Mouse (Mus musculus) lung, embryonic 14.5 days (tissue): ENCODE data around the gene Tfap2a. TPM values are rescaled to one million over a fixed set of nuclear protein-coding genes. Genes with fewer than 3 reads are reported as not detected.

Experiments
- ATAC-seq: fragments of 200-750 bp; cut with Nextera tagmentation; 2 replicates; pipeline ENCODE4 v1.8.0; 2017; ENCODE audit warnings: mild to moderate bottlenecking, moderate TSS enrichment, moderate library complexity; ENCODE audit not compliant: insufficient read depth
- DNase-seq: peaks from one replicate; pipeline ENCODE4 v3.0.0-alpha.2; 2015
- H3K27ac ChIP-seq: fragments of 300-500 bp; sonication (generic); 2 replicates; pipeline ENCODE4 v1.5.1; 2014; ENCODE audit warnings: low read depth, mild to moderate bottlenecking, moderate library complexity
- H3K27me3 ChIP-seq: fragments of 300-500 bp; sonication (generic); 2 replicates; pipeline ENCODE4 v1.6.1; 2014; ENCODE audit warnings: low read length, control low read depth; ENCODE audit not compliant: insufficient read depth
- H3K36me3 ChIP-seq: fragments of 300-500 bp; sonication (generic); 2 replicates; pipeline ENCODE4 v1.6.1; 2014; ENCODE audit warnings: control low read depth; ENCODE audit not compliant: insufficient read depth
- H3K4me1 ChIP-seq: fragments of 300-500 bp; sonication (generic); 2 replicates; pipeline ENCODE4 v1.6.1; 2014; ENCODE audit warnings: antibody characterized with exemption, control low read depth; ENCODE audit not compliant: insufficient read depth
- H3K4me2 ChIP-seq: fragments of 300-500 bp; sonication (generic); 2 replicates; pipeline ENCODE4 v1.6.1; 2014; ENCODE audit warnings: mild to moderate bottlenecking
- H3K4me3 ChIP-seq: fragments of 300-500 bp; sonication (generic); 2 replicates; pipeline ENCODE4 v1.5.1; 2014; ENCODE audit warnings: low read depth, low read length
- H3K9ac ChIP-seq: fragments of 300-500 bp; sonication (generic); 2 replicates; pipeline ENCODE4 v1.6.1; 2014
- H3K9me3 ChIP-seq: fragments of 300-500 bp; sonication (generic); 2 replicates; pipeline ENCODE4 v1.6.1; 2016; ENCODE audit warnings: low read depth, low read length, control low read depth
- CTCF ChIP-seq: IDR thresholded peaks from 2 replicates; pipeline ENCODE4 v1.5.1; 2016; ENCODE audit warnings: antibody characterized with exemption, low read depth
- WGBS: fragments of 180-500 bp; shearing (Covaris S2); extraction: QIAGEN DNeasy Blood & Tissue Kit; methylation state at CpG from one replicate; pipeline ENCODE4 v1.1.7; 2014; 5-methylcytosine and 5-hydroxymethylcytosine counted together
- polyA plus RNA-seq: library from polyadenylated mRNA; unstranded; fragments of >200 nt; fragmentation: Nextera tagmentation; extraction: Ambion mirVana; gene quantifications from 2 replicates; pipeline ENCODE4 v1.2.1, GENCODE M21; 2014

Gene Tfap2a
- polyA plus RNA-seq, 1 experiment from 2014 or later, result 0.11 TPM

DNA sequence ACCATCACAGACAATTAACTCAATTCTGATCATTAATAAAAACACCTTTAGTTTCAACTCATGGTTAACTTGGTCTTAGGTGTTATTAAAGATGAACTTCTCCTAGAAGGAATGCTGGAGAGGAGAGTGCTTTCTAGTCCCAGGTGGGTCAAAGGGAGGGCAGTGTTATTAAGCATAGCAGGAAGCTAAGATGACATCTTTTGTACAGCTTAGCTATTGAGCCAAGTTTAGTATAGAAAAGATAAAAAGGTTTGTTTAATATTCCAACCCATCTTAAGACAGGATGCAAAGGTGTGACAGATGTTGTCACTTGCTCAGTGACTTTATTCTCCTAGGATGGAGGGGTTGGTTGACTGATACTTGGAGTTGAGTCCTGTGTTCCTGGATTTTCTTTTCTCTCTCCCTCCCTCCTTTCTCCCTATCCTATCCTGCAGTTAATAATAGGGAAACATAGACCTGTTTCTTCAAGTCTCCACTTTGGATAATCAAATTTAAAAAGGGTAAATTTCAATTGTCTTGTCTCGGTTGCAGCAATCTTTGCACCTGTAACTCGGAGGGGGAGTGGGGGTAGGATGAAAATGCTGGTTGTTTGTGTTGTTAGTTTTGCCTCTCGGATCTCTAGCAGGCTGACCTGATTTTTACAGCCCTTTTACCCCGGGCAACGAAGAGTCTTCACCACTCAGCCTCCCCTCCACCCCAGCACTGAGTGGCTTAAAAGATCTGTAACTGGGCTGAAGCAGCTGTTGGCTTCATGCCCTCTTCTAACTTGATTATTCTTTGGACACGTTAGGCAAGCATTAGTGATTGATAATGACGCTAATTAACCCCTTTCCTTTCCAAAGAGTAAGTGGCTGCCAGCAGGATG, 26.3 kb downstream of the Tfap2a start:
- no peaks in the 10 kb centered on the region for H3K4me1 ChIP-seq
- DNase-seq (no peak), ATAC-seq (no peak)
- WGBS, result 2% methylated on average over 7 of the region's 7 CpGs
- TF ChIP-seq CTCF, result no peak
- H3K4me3 ChIP-seq, result no peak overlapping the region
- H3K27ac ChIP-seq, result no peak overlapping the region
- no peak overlapping the region for H3K9ac ChIP-seq
- H3K36me3 ChIP-seq, result no peaks in the 10 kb centered on the region
- peaks cover 99% of the 10 kb centered on the region for H3K27me3 ChIP-seq
- H3K4me2 ChIP-seq, result no peak overlapping the region
- no peaks in the 10 kb centered on the region for H3K9me3 ChIP-seq

DNA sequence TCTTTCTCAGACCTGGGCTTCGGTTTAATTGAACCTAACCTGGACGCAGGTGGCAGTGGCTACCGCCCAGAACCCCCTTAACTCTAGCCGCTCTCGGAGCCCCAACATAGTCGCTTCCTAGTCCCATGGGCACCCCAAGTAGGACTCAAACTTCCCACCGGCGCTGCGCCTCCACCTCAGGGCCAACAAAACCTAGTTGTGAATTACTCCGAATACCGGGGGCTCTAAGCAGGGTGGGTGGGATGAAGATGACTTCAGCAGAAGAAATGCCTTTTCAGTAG, 28.2 kb downstream of the Tfap2a start:
- no peaks in the 10 kb centered on the region for H3K9me3 ChIP-seq
- H3K27ac ChIP-seq, result no peak overlapping the region
- H3K4me1 ChIP-seq, result no peaks in the 10 kb centered on the region
- ATAC-seq, result no peak
- no peak overlapping the region for H3K4me2 ChIP-seq
- no peak overlapping the region for H3K9ac ChIP-seq
- peaks cover 99% of the 10 kb centered on the region for H3K27me3 ChIP-seq
- WGBS, result under 1% methylated on average over 11 of the region's 11 CpGs
- no peak overlapping the region for H3K4me3 ChIP-seq
- no peaks in the 10 kb centered on the region for H3K36me3 ChIP-seq
- DNase-seq, result no peak
- no peak for TF ChIP-seq CTCF

DNA sequence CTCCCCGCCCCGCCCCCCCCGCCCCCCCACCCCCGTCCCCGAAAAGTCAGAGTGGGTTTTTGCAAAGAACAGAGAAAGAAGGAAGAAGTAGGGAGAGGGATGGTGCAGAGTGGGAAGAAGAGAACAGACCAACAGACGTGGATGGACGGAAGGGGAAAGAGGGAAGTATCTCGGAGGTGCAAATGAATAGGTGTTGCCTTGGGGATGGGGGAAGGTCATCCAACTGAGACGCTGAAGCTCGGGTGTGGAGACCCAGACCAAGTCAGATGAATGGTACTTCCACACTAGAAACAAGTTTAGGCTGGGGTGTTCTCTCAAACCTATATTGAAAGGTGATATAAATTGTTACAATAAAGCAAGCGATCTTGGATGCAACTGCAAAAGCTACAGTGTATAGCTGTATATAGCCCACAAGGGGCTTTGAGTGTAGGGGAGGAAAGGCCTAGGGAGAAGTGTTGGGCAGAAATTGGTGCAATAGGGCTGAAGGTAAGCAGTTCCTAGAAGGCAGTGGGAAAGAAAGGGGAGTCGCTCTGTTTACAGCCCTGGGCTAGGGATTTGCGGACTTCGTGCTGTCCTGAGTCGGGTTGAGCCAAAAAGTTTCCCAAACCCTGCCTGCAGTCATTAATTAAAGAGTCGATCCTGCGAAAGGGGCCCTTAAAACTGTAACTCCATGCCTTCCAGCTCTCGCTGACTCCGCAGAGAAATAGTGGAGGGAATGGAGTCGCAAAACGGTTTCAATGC, 28.7 kb downstream of the Tfap2a start:
- no peaks in the 10 kb centered on the region for H3K36me3 ChIP-seq
- TF ChIP-seq CTCF, result no peak
- H3K27ac ChIP-seq, result no peak overlapping the region
- no peaks in the 10 kb centered on the region for H3K9me3 ChIP-seq
- no peak overlapping the region for H3K4me2 ChIP-seq
- 1% methylated on average over 21 of the region's 21 CpGs for WGBS
- no peak for ATAC-seq
- no peak overlapping the region for H3K4me3 ChIP-seq
- peaks cover 99% of the 10 kb centered on the region for H3K27me3 ChIP-seq
- H3K9ac ChIP-seq, result no peak overlapping the region
- H3K4me1 ChIP-seq, result no peaks in the 10 kb centered on the region
- DNase-seq, result no peak

DNA sequence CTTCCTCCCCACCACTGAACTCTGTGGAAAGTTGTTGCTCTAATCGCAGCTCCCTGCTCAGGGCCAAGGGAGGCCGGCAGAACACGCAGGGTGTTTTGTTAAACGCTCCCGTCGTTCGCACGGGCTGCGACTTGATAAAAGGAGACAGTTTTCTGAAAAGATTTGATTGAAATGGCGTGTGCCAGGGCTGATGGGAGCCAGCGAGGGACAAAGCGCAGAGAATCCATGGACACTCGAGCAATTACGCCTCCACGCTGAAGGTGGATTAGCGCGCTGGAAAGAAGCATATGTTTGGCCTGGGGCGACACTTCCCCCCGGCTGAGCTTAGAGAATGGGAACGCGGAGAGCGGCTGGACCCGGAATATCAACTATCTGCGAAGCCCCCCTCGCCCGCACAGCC, 29.3 kb downstream of the Tfap2a start:
- no peak for DNase-seq
- no peak overlapping the region for H3K9ac ChIP-seq
- WGBS, result 2% methylated on average over 26 of the region's 26 CpGs
- no peaks in the 10 kb centered on the region for H3K9me3 ChIP-seq
- H3K4me3 ChIP-seq, result no peak overlapping the region
- no peaks in the 10 kb centered on the region for H3K36me3 ChIP-seq
- no peak overlapping the region for H3K27ac ChIP-seq
- no peak for ATAC-seq
- no peak overlapping the region for H3K4me2 ChIP-seq
- H3K27me3 ChIP-seq, result peaks cover 99% of the 10 kb centered on the region
- H3K4me1 ChIP-seq, result no peaks in the 10 kb centered on the region
- TF ChIP-seq CTCF, result no peak

DNA sequence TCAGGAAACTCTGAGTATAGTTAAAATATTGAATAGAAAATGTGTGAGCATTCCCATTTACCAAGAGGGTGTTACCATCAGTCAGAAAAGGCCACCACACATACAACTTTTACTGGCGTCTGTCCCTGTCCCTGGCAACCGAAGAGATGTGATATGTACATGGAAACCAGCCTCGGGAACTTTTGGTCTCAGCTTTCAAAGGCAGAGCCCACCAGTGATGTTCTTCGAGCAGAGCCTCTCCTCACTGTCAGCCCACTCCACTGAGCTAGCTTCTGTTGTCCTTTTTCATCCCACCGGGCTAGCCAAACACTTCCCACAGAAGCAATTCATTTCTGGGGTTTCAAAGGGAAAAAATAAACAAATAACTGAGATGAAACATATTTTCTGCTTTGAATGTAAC, 29.9 kb downstream of the Tfap2a start:
- no peak overlapping the region for H3K4me3 ChIP-seq
- H3K9ac ChIP-seq, result no peak overlapping the region
- H3K27me3 ChIP-seq, result peaks cover 99% of the 10 kb centered on the region
- H3K9me3 ChIP-seq, result no peaks in the 10 kb centered on the region
- under 1% methylated on average over 5 of the region's 5 CpGs for WGBS
- H3K4me1 ChIP-seq, result no peaks in the 10 kb centered on the region
- DNase-seq (no peak), ATAC-seq (no peak)
- no peaks in the 10 kb centered on the region for H3K36me3 ChIP-seq
- H3K27ac ChIP-seq, result no peak overlapping the region
- no peak overlapping the region for H3K4me2 ChIP-seq
- no peak for TF ChIP-seq CTCF

DNA sequence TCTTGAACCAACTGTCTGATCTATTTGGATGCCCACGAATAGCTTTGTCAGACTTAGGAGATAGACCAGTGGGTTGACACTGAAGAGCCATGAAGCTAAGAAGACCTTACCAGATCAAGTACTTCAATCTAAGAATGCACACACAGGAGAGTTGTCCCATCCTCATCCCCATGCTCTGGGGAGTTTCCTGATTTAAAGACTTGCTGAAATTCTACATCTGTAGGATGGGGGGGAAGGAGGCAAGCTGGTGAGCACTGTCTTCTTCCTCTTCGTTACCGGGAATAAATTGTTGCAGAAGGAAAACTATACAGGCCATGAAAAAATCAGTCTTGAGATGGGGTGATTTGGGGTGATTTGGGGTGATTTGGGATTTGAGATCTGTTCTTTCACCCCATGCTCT, 30.5 kb downstream of the Tfap2a start:
- 2% methylated on average over 3 of the region's 3 CpGs for WGBS
- no peak overlapping the region for H3K27ac ChIP-seq
- peaks cover 99% of the 10 kb centered on the region for H3K27me3 ChIP-seq
- no peaks in the 10 kb centered on the region for H3K4me1 ChIP-seq
- H3K4me3 ChIP-seq, result no peak overlapping the region
- no peak overlapping the region for H3K4me2 ChIP-seq
- no peaks in the 10 kb centered on the region for H3K9me3 ChIP-seq
- H3K9ac ChIP-seq, result no peak overlapping the region
- no peak for ATAC-seq
- TF ChIP-seq CTCF, result no peak
- H3K36me3 ChIP-seq, result no peaks in the 10 kb centered on the region
- DNase-seq, result no peak

DNA sequence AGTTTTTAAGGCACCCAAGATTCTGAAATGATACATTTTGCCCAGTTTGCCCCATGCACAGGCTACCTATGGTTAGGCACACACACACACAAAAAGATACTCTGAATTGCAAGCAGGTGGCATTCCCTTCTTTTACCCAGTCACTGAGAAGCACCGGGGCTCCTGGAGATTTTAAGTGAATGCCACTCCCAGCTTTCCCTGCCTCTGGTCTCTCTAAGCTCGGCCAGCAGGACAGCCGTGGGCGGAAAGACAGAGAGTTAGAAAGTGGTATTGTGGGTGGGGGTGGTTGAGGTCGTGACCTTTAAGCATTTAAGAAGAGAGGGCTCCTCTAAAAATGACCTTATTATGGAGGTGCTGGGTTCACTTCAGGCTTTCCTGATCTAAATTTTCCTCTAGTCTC, 31.6 kb downstream of the Tfap2a start:
- WGBS, result 4% methylated on average over 5 of the region's 5 CpGs

More for the DNA sequence above, 31.6 kb downstream of the Tfap2a start:
- no peak for TF ChIP-seq CTCF
- no peak overlapping the region for H3K9ac ChIP-seq
- peaks cover 100% of the 10 kb centered on the region for H3K27me3 ChIP-seq
- H3K4me3 ChIP-seq, result no peak overlapping the region
- H3K4me2 ChIP-seq, result no peak overlapping the region
- ATAC-seq, result no peak
- no peak overlapping the region for H3K27ac ChIP-seq
- no peaks in the 10 kb centered on the region for H3K36me3 ChIP-seq
- H3K4me1 ChIP-seq, result no peaks in the 10 kb centered on the region
- DNase-seq, result no peak
- H3K9me3 ChIP-seq, result no peaks in the 10 kb centered on the region
